Mouse (Mus musculus): Measurements from ENCODE around the gene Kri1.

- TF ChIP-seq CTCF (IDR thresholded peaks at IDR 0.05; ENCODE audit: insufficient read depth, low read depth, low read length) (no peak), POLR2A (IDR thresholded peaks at IDR 0.05; ENCODE audit: insufficient read depth, low read depth, low read length) (no peak)
Measured at GRCm38 (mm10) chr9:21251116-21251735, 36.5 kb downstream of the Kri1 start.

Measured in olfactory bulb, adult 2 months (tissue).